Mouse (Mus musculus): ENCODE results near the gene Pde4d.

Gene Pde4d

GRCm38 (mm10) chr13:109508472-109508871, 1058.7 kb downstream of the Pde4d start:
- DNase-seq (ENCODE audit: low spot score), result no peak

- DNase-seq (ENCODE audit: low spot score), result no peak
Measured at GRCm38 (mm10) chr13:109518194-109518593, 1068.4 kb downstream of the Pde4d start.

- DNase-seq (ENCODE audit: low spot score), result no peak
Measured at GRCm38 (mm10) chr13:109519485-109519884, 1069.7 kb downstream of the Pde4d start.

GRCm38 (mm10) chr13:109519966-109520646, 1070.4 kb downstream of the Pde4d start:
- DNase-seq (ENCODE audit: low spot score), result no peak

- no peak for DNase-seq (ENCODE audit: low spot score)
Measured at GRCm38 (mm10) chr13:109533838-109534523, 1084.2 kb downstream of the Pde4d start.

GRCm38 (mm10) chr13:109534709-109535284, 1085.0 kb downstream of the Pde4d start:
- no peak for DNase-seq (ENCODE audit: low spot score)

GRCm38 (mm10) chr13:109536636-109537035, 1086.9 kb downstream of the Pde4d start:
- DNase-seq (ENCODE audit: low spot score), result no peak

- no peak for DNase-seq (ENCODE audit: low spot score)
Measured at GRCm38 (mm10) chr13:109539371-109539770, 1089.6 kb downstream of the Pde4d start.

GRCm38 (mm10) chr13:109544646-109545045, 1094.9 kb downstream of the Pde4d start:
- no peak for DNase-seq (ENCODE audit: low spot score)

- DNase-seq (ENCODE audit: low spot score), result no peak
Measured at GRCm38 (mm10) chr13:109546337-109546736, 1096.6 kb downstream of the Pde4d start.

- DNase-seq (ENCODE audit: low spot score), result no peak
Measured at GRCm38 (mm10) chr13:109547006-109547587, 1097.3 kb downstream of the Pde4d start.

- peak; percentile 49 for DNase-seq (ENCODE audit: low spot score)
Measured at GRCm38 (mm10) chr13:109547700-109548099, 1098.0 kb downstream of the Pde4d start.

- DNase-seq (ENCODE audit: low spot score), result no peak
Measured at GRCm38 (mm10) chr13:109548263-109548662, 1098.5 kb downstream of the Pde4d start.

GRCm38 (mm10) chr13:109548771-109549555, 1099.2 kb downstream of the Pde4d start:
- DNase-seq (ENCODE audit: low spot score), result no peak

GRCm38 (mm10) chr13:109551836-109552235, 1102.1 kb downstream of the Pde4d start:
- no peak for DNase-seq (ENCODE audit: low spot score)

- no peak for DNase-seq (ENCODE audit: low spot score)
Measured at GRCm38 (mm10) chr13:109555513-109555912, 1105.8 kb downstream of the Pde4d start.

- no peak for DNase-seq (ENCODE audit: low spot score)
Measured at GRCm38 (mm10) chr13:109556853-109557252, 1107.1 kb downstream of the Pde4d start.

GRCm38 (mm10) chr13:109558341-109559257, 1108.9 kb downstream of the Pde4d start:
- no peak for DNase-seq (ENCODE audit: low spot score)

GRCm38 (mm10) chr13:109560261-109560660, 1110.5 kb downstream of the Pde4d start:
- no peak for DNase-seq (ENCODE audit: low spot score)

- DNase-seq (ENCODE audit: low spot score), result no peak
Measured at GRCm38 (mm10) chr13:109568638-109569468, 1119.1 kb downstream of the Pde4d start.
